Comparison of ENCODE assay signal across 8 mouse cellular contexts in genomic region chr2:69428116-69428515, GRCm38 (mm10). TPM values are rescaled to one million over a fixed set of nuclear protein-coding genes. Genes with fewer than 3 reads are reported as not detected.
DNase-seq lines count a peak whose midpoint lies in the region; ATAC-seq and TF ChIP-seq lines count a peak whose summit lies in the region.

No protein-coding gene starts in this region.

- H3K4me3 ChIP-seq in hindbrain, embryonic 10.5 days = no peak overlapping the region
- H3K4me3 ChIP-seq in hindbrain, embryonic 12.5 days = no peak overlapping the region
- no peak overlapping the region for H3K4me3 ChIP-seq in limb, embryonic 10.5 days
- no peak overlapping the region for H3K4me3 ChIP-seq in midbrain, postnatal 0 days (ENCODE audit: low read depth, low read length)
- H3K4me3 ChIP-seq in stomach, embryonic 15.5 days (replicated peaks) = no peak overlapping the region

- peak; percentile 88 for TF ChIP-seq CTCF in midbrain, postnatal 0 days (IDR thresholded peaks at IDR 0.05)

- no peaks in the 10 kb centered on the region for H3K9me3 ChIP-seq in hindbrain, embryonic 10.5 days
- H3K9me3 ChIP-seq in hindbrain, embryonic 12.5 days (replicated peaks) = no peaks in the 10 kb centered on the region
- H3K9me3 ChIP-seq in limb, embryonic 10.5 days (replicated peaks) = no peaks in the 10 kb centered on the region
- H3K9me3 ChIP-seq in midbrain, postnatal 0 days (ENCODE audit: low read length) = no peaks in the 10 kb centered on the region
- no peaks in the 10 kb centered on the region for H3K9me3 ChIP-seq in stomach, embryonic 15.5 days

- DNase-seq in hindbrain, embryonic 10.5 days (ENCODE audit: low spot score) = peak; percentile 68
- DNase-seq in cerebellum, adult 8-10 months = peak; percentile 68
- DNase-seq in frontal cortex, adult 2 months (ENCODE audit: extremely low spot score in 1 of 2, low spot score in 1 of 2) = peak; percentile 30 to 89
- peak; percentile 79 for DNase-seq in kidney, adult 9 months
- DNase-seq in limb, embryonic 10.5 days (ENCODE audit: low spot score) = peak; percentile 80
- DNase-seq in midbrain, postnatal 0 days (ENCODE audit: low spot score) = peak; percentile 89

- peaks cover 19% of the 10 kb centered on the region; the same call in 1 of the 2 replicates for H3K36me3 ChIP-seq in hindbrain, embryonic 10.5 days
- H3K36me3 ChIP-seq in hindbrain, embryonic 12.5 days = 0 out of 2 replicates have a peak, but pooled peaks cover 2% of the 10 kb centered on the region
- no peaks in the 10 kb centered on the region for H3K36me3 ChIP-seq in limb, embryonic 10.5 days
- no peaks in the 10 kb centered on the region for H3K36me3 ChIP-seq in midbrain, postnatal 0 days (ENCODE audit: insufficient read depth, low read length)
- H3K36me3 ChIP-seq in stomach, embryonic 15.5 days = no peaks in the 10 kb centered on the region

- WGBS in hindbrain, embryonic 10.5 days = 39% methylated on average over 3 of the region's 3 CpGs
- 35% methylated on average over 3 of the region's 3 CpGs for WGBS in hindbrain, embryonic 12.5 days
- WGBS in limb, embryonic 10.5 days = 45% methylated on average over 3 of the region's 3 CpGs
- WGBS in midbrain, postnatal 0 days = 33% methylated on average over 3 of the region's 3 CpGs
- WGBS in stomach, embryonic 15.5 days = 30% methylated on average over 3 of the region's 3 CpGs

- no peaks in the 10 kb centered on the region for H3K27me3 ChIP-seq in hindbrain, embryonic 10.5 days (ENCODE audit: insufficient read depth, poor library complexity, severe bottlenecking)
- H3K27me3 ChIP-seq in hindbrain, embryonic 12.5 days = no peaks in the 10 kb centered on the region
- H3K27me3 ChIP-seq in limb, embryonic 10.5 days (ENCODE audit: low read depth, poor library complexity, severe bottlenecking) = no peaks in the 10 kb centered on the region
- no peaks in the 10 kb centered on the region for H3K27me3 ChIP-seq in midbrain, postnatal 0 days (ENCODE audit: insufficient read depth, low read length)
- H3K27me3 ChIP-seq in stomach, embryonic 15.5 days (replicated peaks) = no peaks in the 10 kb centered on the region

- no peak overlapping the region for H3K27ac ChIP-seq in hindbrain, embryonic 10.5 days
- H3K27ac ChIP-seq in hindbrain, embryonic 12.5 days = no peak overlapping the region
- no peak overlapping the region for H3K27ac ChIP-seq in limb, embryonic 10.5 days
- H3K27ac ChIP-seq in midbrain, postnatal 0 days (ENCODE audit: low read depth, low read length) = no peak overlapping the region
- H3K27ac ChIP-seq in stomach, embryonic 15.5 days = no peak overlapping the region

- H3K4me1 ChIP-seq in hindbrain, embryonic 10.5 days (replicated peaks) = no peaks in the 10 kb centered on the region
- H3K4me1 ChIP-seq in hindbrain, embryonic 12.5 days = no peaks in the 10 kb centered on the region
- H3K4me1 ChIP-seq in limb, embryonic 10.5 days = no peaks in the 10 kb centered on the region
- H3K4me1 ChIP-seq in midbrain, postnatal 0 days (ENCODE audit: insufficient read depth, low read length) = no peaks in the 10 kb centered on the region
- no peaks in the 10 kb centered on the region for H3K4me1 ChIP-seq in stomach, embryonic 15.5 days

- H3K4me2 ChIP-seq in hindbrain, embryonic 12.5 days (replicated peaks) = no peak overlapping the region
- no peak overlapping the region for H3K4me2 ChIP-seq in midbrain, postnatal 0 days (ENCODE audit: low read depth, low read length, poor library complexity, severe bottlenecking)
- H3K4me2 ChIP-seq in stomach, embryonic 15.5 days = no peak overlapping the region

- H3K9ac ChIP-seq in hindbrain, embryonic 12.5 days = no peak overlapping the region
- no peak overlapping the region for H3K9ac ChIP-seq in midbrain, postnatal 0 days (replicated peaks; ENCODE audit: low read length, poor library complexity, severe bottlenecking)
- no peak overlapping the region for H3K9ac ChIP-seq in stomach, embryonic 15.5 days

- ATAC-seq in hindbrain, embryonic 12.5 days (ENCODE audit: low FRiP score) = no peak
- no peak for ATAC-seq in midbrain, postnatal 0 days (ENCODE audit: low FRiP score)
- ATAC-seq in stomach, embryonic 15.5 days (ENCODE audit: insufficient read depth, low FRiP score, low read depth) = 0 out of 2 replicates have a peak, but pooled peaks have one; percentile 43

RNA-seq across cellular contexts. Expression of gene Dhrs9, which starts 47.9 kb away (rescaled TPM):
- polyA plus RNA-seq in hindbrain, embryonic 10.5 days (2016; fragmentation: Nextera tagmentation; extraction: Ambion mirVana) = not detected in 2 replicates
- not detected in 2 replicates for polyA plus RNA-seq in hindbrain, embryonic 12.5 days (2016; fragmentation: Nextera tagmentation; extraction: Ambion mirVana)
- polyA plus RNA-seq in frontal cortex, adult 2 months (2012; rRNA removed) = 0.18 and 0.19 TPM in 2 replicates
- polyA plus RNA-seq in limb, embryonic 10.5 days (2016; fragmentation: Nextera tagmentation; extraction: Ambion mirVana) = not detected in 2 replicates
- total RNA-seq in midbrain, postnatal 0 days (2014; rRNA removed) = not detected in 2 replicates
- polyA plus RNA-seq in midbrain, postnatal 0 days (2015; fragmentation: Nextera tagmentation; extraction: Ambion mirVana) = not detected in 2 replicates
- 0.94 and 1.5 TPM in 2 replicates for polyA plus RNA-seq in stomach, embryonic 15.5 days (2015; fragmentation: Nextera tagmentation; extraction: Ambion mirVana)
